Mouse (Mus musculus) left cerebral cortex, postnatal 4 days (tissue): Measurements from ENCODE around the gene Micu1. TPM values are rescaled to one million over a fixed set of nuclear protein-coding genes. Genes with fewer than 3 reads are reported as not detected.
A peak's percentile ranks its signal among the peaks of the same experiment; 100 is the strongest.

Experiments
- DNase-seq: peaks from one replicate; pipeline ENCODE4 v3.0.0-alpha.2; 2022
- intact Hi-C: fragments of 180-260 bp; cut with DNase I; formaldehyde crosslinking; loops from one replicate; pipeline ENCODE4 v1.15.1; 2025
- total RNA-seq, 2 experiments: library from RNA; stranded (reverse); gene quantifications; 2 replicates each; pipeline ENCODE4 v1.2.3; 2021

Gene Micu1
- total RNA-seq, 2 experiments from 2014 or later, result 59.2 to 62.6 TPM

DNA sequence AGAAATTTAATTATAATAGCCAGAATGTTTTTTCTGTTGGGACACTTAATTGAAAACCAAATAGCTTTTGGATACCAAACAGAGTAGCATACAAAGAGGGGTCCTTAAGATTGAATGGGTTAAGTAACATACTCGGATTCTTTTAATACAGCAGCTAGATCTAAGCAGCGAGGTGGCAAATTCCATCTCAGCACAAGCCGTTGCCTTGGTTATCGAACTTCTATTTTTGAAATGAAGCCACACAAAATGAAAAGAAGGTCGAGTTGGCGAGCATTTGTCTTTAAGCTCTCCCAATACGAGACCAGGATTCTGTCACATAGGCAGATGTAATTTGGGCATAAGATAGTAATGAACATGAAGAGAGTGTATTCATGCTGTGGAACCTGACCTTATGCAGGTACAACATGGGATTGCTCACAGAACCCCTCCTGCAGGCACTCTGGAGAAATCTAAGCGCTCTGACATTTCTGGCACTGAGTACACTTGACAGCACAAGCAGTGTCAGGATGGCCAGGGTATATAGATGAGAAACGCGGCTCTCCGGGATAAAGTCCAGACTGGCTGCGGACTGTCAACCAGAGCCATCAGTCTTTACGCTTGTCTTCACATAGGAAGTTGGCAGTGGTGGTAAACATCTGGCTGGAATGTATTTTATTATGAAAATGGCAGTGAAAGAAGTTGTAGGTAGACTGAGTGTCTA, 71.3 kb downstream of the Micu1 start:
- DNase-seq, result no peak
- intact Hi-C loops, result no loop called here

DNA sequence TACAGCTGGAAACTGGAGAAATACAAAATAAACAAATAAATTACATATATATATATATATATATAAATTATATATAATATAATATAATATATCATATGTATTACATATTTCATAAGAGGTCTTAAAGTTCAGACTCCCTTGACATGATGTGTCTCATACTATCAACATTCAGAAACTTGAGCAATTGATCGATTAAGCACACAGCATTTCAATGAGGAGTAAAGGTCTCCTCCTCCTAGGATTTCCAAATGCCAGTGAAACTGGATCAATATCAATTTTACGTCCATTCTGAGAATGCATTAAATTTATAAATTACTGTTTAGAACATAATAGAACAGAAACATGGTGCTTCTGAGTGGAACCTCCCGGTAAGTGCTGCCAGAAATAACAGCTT, 71.9 kb downstream of the Micu1 start:
- DNase-seq, result no peak
- intact Hi-C loops, result no loop called here

DNA sequence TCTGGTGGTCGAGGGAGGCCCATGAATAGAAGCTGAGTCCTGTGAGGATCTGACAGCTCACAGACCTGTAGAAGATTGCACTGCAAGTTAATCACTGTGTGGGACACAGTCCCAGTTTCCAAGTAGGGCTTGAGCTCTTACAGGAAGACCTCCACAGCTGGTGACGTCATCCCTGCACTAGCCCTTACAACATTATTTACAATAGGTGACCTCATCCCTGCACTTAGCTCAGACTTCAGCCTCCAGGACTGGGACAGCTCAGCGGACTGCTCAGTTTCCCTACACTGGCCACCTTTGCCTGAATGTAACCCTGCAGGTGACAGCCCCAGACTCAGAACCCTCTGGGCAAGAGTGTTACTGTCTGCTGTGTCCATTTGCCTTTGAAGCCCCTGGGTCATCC, 75.0 kb downstream of the Micu1 start:
- intact Hi-C loops, result no loop called here
- no peak for DNase-seq

DNA sequence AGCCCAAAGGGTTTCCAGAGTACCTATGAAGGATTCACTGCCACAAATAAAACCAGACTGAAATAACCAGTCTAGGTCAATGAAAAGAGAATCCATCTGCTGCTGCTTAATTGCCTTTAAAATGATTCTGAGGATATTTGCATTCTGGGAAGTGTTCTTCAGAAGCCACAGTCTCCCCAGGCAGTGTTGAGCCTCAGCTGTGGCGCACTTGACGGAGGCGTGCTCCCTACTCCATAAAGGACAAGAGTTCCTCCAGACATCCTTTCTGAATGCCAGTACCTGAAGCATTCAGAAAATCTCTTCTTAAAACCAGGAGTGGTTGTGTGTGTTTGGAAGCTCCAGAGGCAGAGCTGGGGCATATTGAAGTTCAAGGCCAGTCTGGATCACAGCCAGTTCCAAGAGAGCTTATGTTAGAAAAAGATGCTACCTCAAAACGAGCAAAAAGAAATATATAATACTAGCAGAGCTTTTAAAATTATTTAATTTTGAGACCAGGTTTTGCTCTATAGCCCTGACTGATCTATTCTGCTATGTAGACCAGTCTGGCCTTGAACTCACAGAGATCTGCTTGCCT, 75.9 kb downstream of the Micu1 start:
- no peak for DNase-seq
- intact Hi-C loops, result no loop called here

DNA sequence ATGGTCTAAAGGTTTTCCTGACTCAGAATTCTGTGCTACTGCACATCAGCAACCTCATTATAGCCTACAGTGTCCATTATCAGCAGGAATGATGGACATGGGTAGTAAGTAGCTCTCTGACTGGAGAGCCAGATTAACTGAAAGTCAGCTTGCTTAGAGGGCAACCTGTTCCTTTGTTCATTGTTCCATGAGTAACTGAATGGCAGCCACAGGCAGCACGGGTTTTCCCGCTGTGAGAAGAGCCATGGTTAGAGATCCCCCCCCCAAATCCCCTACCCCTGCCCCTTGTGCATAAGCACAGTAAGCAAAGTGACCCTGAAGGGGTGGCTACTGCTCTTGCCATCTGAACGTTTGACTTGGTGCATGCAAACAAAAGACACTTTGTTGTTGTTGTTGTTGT, 78.4 kb downstream of the Micu1 start:
- intact Hi-C loops, result no loop called here
- no peak for DNase-seq

DNA sequence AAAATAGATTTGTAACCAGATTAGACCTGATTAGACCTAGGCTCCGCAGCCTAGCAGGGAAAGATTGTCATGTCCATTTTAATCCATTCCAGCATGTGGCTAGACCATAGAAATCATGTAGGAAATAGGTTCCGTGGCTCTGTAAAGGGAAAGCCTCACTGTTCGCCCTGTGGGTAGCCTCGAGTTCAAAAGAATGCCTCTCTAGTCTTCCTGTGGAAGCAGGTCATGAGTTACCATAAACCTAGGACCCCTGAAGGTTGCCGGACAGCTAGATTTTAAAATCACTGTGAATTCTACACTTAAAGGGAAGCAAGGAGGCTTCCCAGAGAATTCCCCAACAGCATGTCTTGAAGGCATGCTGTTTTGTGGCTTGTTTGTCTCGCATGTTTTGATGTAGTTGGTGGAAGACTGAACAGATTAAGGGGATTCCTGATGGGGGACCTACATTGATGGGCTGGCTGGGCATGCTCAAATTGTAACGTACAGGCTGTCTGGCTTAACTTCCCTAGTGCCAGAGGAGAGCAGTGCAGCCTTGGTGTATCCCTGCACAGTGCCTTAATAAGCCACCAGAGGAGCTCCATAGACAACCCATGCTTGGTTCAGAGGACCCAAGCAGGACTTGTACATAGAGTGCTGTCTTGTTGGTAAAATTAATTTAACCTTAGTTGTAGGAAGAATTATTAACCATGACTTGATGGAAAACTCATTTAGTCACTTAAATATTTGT, 79.1 kb downstream of the Micu1 start:
- DNase-seq, result no peak
- intact Hi-C loops, result no loop called here

DNA sequence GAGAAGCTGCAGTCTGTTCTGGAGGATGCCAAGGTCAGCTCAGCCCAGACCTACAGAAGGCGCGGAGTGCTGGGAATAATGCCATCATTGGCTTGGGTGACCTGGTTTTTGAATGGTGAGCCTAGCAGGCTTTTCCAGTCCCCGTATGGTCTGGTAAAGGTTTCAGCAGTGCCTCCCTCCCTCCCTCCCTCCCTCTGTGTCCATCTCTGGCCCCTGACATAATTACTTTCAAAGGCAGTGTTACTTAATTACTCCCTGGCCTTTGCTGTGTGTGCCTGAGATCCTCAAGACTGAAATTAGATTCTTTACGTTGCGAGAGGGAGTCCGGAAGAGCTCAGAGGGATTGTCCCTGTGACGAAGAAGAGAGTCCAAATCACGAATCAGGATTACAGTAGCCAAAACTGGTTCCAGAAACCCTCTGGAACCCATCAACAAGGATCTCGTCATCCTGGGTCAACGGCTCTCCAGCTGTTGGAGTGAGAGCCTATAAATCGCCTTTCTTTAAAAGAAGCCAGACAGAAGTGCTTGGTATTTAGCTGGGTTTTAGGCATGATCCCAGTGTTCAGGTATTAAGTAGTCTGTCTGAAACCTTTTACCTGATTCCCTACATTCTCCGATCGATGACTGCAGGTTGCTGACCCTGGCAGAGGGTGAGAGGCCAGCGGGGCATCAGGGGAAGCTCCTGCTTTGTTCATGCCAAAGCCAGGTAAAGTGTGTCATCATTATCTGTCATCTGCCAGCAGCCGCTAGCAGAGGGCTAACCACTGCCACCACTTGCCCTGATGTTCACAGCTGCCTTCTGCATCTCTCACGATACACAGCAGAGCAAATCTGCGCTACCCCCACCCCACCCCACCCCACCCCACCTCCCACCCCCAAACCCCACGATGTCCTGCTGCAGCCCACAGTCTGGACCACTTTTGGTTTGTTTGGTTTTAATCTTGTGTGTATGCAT, 82.7 kb downstream of the Micu1 start:
- intact Hi-C loops, result no loop called here

DNA sequence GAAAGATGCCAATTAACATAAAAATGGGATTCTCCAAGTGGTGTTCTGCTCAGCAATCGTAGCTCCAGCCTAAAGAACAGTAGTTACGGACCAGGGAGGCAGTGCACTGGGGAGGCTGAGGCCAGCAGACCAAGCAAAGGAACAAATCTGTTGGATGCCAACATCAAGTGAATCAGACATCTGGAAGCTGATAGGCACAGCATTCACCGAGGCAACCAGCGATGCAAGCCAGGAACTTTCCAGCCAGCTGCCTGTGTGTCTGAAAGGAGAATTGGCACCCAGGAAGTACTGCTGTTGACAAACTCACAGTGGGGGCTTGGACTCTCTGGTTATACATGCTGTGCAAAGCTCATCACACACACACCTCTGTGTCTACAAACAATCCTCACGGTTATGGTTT, 84.0 kb downstream of the Micu1 start:
- peak; percentile 67 for DNase-seq
- intact Hi-C loops, result no loop called here

More for the DNA sequence above, 82.7 kb downstream of the Micu1 start:
- DNase-seq, result peak; percentile 63

DNA sequence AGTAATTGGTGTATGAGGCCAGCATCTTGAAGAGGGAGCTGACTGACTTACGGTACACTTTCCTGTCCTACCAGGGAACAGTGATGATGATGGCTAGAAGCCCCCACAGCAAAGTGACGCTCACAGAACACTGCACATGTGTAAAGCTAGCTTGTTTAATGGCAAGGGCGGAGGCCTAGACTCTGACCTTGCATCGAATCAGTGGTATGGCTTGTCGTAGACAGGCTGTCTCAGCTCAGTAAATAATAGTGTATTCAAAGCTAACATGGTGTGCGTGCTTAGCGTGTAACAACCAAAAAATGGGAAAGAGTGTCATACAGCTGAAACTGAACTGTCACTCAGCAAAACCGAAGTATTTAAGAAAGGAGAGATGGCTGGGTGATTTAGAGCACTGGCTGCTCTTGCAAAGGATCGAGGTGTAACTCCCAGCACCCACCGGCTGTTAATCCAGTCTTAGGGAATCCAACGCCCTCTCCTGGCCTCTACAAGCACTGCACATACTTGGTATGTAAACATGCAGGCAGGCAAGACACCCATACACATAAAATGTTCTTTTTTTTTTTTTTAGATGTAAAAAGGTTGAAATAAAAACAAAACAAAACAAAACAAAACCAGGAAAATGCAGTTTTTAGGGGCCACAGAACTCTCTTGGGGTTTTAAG, 85.0 kb downstream of the Micu1 start:
- intact Hi-C loops, result no loop called here
- no peak for DNase-seq

DNA sequence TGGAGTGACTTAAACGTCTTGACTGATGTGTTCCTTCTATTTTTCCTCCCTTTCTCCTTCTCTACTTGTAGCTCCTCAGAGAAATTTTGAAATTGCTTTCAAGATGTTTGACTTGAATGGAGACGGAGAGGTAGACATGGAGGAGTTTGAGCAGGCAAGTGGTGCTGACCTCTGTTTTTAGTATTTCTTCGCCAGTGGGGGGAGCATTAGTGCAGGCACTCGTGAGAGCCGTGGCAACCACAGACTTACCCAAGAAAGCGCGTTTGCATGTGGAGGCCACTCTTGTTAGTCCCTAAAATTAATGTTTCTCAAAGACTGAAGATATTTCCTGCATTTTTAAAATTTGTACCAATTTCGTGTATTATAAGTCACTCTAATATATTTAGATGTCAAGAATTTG, 85.6 kb downstream of the Micu1 start:
- intact Hi-C loops, result no loop called here

DNA sequence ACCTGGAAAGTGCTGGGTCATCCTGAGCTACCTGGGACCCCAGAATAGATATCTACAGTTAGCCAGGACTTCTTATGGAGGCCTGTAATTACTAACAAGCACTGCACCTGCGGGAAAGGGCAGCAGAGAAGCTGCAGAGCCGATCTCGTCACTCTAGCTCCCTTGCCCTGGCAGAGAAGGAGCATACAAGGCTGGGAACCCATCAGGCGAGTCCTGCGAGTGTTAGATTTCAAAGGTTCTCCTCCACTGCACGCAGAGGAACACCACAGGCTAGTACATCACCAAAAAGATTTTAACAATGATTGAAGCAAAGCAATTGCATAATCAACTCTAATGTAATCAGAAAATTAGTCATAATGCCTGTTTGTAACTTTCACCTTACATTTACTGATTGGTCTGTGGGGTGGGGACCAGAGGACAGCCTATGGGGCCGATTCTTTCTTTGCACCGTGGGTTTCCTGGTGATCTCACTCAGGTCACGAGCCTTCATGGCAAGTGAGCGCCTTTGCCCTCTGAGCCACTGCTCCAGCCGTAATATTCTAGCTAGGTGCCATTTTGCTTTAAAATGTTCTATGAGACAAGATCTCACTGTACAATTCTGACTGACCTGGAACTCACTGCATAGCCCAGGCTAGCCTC, 88.1 kb downstream of the Micu1 start:
- intact Hi-C loops, result no loop called here

More for the DNA sequence above, 85.6 kb downstream of the Micu1 start:
- no peak for DNase-seq

DNA sequence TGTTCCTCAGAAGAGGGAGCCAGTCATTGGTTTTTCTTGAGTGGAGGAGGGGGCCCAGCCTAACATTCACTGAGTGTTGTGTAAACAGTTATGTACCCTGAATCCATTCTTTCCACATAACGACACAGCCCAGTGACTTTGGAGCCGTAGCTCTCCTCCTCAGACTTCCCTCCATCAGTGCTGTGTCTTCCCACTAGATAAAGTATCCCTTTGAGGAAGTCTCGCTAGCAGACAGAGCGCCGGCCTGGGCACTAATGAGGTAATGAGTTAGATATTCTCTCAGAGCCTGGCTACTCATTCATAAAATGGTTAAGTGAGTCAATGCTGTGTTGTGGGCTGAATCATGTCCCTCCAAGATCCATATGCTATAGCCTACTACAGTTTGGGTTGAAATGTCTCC, 89.6 kb downstream of the Micu1 start:
- no peak for DNase-seq
- intact Hi-C loops, result no loop called here

More for the DNA sequence above, 88.1 kb downstream of the Micu1 start:
- DNase-seq, result no peak

DNA sequence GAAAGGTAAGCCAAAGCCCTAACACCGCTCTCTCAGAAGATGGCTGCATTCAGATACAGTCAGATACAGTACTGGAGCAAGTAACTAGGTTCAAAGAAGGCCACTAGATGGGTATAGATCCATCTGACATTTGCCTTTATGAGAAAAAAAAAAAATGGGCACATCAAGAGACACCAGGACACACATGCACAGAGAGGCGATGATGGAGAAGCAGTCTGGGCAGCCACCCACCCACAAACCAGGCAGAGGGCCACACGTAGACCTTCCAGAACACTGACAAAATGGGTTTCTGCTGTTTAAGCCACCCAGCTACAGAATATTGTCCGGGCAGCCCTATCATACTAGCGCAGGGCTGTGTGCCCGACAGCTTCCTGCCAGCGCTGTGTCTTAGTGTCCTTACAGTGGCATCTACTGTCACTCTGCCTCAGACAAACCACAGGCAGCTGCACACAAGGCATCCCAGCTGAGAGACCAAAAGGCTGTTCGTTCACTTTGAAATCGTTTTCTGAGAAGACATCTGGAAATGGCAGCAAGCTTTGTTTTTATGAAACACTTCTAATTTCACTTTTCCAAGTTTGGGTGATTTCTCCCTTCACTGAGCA, 90.4 kb downstream of the Micu1 start:
- no peak for DNase-seq
- intact Hi-C loops, result no loop called here

DNA sequence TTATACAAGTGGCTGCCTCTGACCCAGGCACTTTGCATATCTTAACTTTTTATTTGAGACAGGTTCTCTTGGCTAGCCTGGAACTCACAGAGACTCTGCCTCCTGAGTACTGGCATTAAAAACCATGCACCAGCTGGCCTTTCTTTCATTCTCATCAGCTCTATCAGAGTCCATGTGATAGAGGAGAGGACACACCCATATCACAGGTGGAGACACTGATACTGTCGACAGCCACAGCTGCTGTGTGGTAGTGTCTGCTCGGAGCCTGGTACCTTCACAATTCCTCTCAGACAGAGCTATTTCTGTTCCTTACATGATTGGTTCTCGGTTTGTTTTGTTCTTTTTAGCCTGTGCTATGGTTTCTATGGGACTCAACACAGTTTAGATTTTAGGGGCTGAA, 91.2 kb downstream of the Micu1 start:
- intact Hi-C loops, result no loop called here
- no peak for DNase-seq

DNA sequence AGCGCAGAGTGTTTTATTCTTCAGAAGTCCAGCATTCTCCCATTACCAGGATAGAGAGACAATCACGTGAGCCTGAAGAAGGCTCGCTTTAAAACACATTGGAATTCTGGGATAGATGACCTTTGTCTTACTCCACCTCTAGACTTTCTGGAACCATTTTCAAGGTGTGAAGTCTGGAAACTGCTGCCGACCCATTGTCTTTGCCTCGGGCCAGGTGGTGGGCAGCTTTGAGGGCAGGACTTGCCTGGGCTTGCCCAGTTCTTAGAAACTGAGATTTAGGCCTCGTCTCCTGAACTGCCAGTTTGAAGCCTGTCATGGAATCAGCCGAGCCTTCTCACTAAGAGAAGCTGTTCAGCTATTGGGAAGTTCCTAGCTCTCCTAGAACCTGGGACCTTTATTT, 92.8 kb downstream of the Micu1 start:
- intact Hi-C loops, result no loop called here

DNA sequence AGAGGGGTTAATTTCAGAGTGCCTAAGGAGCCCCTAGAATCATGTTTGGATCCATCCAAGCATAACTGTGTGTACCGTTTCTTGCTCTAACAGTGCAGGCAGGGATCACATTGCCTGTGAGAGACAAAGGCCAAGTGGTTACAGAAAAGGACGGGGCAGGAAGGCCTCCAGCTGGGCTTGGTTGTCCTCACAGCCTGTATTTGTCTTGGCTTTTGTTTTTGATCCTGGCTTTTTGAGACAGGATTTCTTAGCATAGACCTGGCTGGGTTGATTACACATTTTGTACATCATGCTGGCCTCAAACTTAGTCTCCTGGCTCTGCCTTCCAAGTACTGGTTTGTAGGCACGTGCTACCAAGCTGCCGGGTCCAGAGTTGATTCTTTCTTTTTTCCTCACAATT, 93.6 kb downstream of the Micu1 start:
- intact Hi-C loops, result no loop called here
- no peak for DNase-seq

More for the DNA sequence above, 92.8 kb downstream of the Micu1 start:
- DNase-seq, result no peak

DNA sequence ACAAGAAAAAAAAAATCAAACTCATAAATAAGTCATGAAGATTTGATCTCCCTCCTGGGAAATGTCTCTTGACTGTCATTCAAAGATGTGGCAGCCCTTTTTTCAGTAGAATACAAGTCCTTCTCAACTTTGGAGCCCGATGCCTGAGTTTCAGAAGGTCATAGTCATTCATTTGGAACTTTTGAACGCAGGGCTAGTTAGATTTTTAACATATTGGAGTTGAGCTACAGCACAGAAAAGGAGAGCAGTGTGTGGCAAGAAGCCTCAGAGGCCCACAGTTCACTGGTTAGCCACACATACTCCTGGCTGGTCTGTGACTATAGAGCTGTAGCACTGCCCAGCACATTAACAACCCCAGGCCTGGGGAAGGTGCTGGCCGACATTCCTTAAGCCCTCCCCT, 96.1 kb downstream of the Micu1 start:
- intact Hi-C loops, result no loop called here
- no peak for DNase-seq

DNA sequence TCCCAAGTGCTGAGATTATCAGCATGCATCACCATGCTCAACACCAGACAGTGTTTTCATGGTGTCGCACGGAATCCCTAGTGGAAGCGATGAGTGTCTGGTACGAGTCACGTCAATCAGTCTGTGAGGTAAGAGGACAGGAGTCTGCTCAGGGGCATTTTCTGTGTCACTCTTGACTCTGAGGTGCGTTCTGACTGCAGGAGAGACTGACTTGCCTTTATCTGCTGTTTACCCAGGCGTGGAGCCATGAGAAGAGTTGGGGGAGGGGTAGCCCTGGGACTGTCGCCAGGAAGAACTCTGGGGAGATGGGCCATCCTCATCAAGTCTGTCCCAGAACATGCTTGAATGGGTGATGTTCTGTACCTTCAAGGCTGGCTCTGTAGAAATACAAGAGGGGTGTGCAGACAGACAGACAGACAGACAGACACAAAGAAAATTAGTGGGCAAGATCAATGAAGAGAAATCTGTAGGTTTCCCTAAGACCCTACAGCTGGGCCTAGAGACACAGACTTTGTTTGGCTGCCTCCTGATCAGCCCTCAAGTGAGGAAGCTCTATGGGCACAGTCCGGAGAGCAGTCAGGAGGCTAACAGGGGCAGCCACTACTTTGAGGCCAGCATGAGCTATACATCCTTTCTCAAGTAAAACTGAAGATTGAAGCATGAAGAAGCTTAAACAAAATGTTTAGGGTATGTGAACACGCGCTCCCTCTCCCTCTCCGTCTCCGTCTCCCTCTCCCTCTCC, 97.2 kb downstream of the Micu1 start:
- intact Hi-C loops, result no loop called here
- peak; percentile 60 for DNase-seq

DNA sequence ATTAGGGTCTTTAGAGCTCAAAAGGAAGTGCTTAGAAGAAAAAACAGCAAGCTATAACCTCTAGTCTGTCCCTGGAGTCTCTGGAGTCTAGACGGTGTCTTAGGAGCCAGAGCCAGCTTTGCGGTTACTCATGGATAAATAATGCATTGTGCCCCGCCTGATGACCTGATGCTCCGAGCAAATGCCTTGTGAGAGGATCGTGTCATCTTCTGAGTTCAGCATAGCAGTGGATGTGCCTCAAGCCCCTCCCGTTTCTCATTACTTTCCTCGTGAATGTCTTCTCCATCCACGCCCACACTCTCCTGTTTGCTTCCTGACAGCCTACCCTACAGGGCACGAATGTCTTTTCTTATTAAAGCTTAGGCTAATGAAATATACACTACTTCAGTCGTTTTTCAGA, 97.9 kb downstream of the Micu1 start:
- intact Hi-C loops, result no loop called here
- DNase-seq, result no peak
